Mouse (Mus musculus): ENCODE measurements around the gene Hsdl2.

- TF ChIP-seq CTCF (IDR thresholded peaks at IDR 0.05; ENCODE audit: low read depth, low read length) (no peak), TAL1 (conservative IDR thresholded peaks at IDR 0.05; ENCODE audit: low read depth, low read length) (no peak), POLR2AphosphoS5 (IDR thresholded peaks at IDR 0.05; ENCODE audit: insufficient replicate concordance, low read depth, low read length) (no peak), GATA1 (IDR thresholded peaks at IDR 0.05; ENCODE audit: borderline replicate concordance, low read length) (no peak)
Observed at GRCm38 (mm10) chr4:59549175-59549976, 32.0 kb upstream of the Hsdl2 start, which contains the start of gene Ptbp3.
